Mouse (Mus musculus) kidney, embryonic 16.5 days (tissue): ENCODE data around the gene Plekhj1. TPM values are rescaled to one million over a fixed set of nuclear protein-coding genes. Genes with fewer than 3 reads are reported as not detected.

Experiments used
- ATAC-seq: fragments of 200-750 bp; cut with Nextera tagmentation; 2 replicates; pipeline ENCODE4 v1.8.0; 2017; ENCODE audit warnings: moderate TSS enrichment; ENCODE audit not compliant: low FRiP score, low TSS enrichment
- H3K27ac ChIP-seq: fragments of 300-500 bp; sonication (generic); 2 replicates; pipeline ENCODE4 v1.5.1; 2014; ENCODE audit warnings: low read length
- H3K27me3 ChIP-seq: fragments of 300-500 bp; sonication (generic); 2 replicates; pipeline ENCODE4 v1.6.1; 2014; ENCODE audit warnings: low read length, control low read depth, mixed read lengths; ENCODE audit not compliant: insufficient read depth
- H3K36me3 ChIP-seq: fragments of 300-500 bp; sonication (generic); 2 replicates; pipeline ENCODE4 v1.6.1; 2014; ENCODE audit warnings: low read length, control low read depth, mixed read lengths; ENCODE audit not compliant: insufficient read depth
- H3K4me1 ChIP-seq: fragments of 300-500 bp; sonication (generic); 2 replicates; pipeline ENCODE4 v1.6.1; 2014; ENCODE audit warnings: low read length, control low read depth, mixed read lengths; ENCODE audit not compliant: insufficient read depth
- H3K4me2 ChIP-seq: fragments of 300-500 bp; sonication (generic); replicated peaks from 2 replicates; pipeline ENCODE4 v1.6.1; 2014; ENCODE audit warnings: low read depth, low read length
- H3K4me3 ChIP-seq: fragments of 300-500 bp; sonication (generic); 2 replicates; pipeline ENCODE4 v1.5.1; 2014; ENCODE audit warnings: mild to moderate bottlenecking, low read length
- H3K9ac ChIP-seq: fragments of 300-500 bp; sonication (generic); replicated peaks from 2 replicates; pipeline ENCODE4 v1.6.1; 2014; ENCODE audit warnings: low read length
- H3K9me3 ChIP-seq: fragments of 300-500 bp; sonication (generic); 2 replicates; pipeline ENCODE4 v1.6.1; 2016; ENCODE audit warnings: low read length, control low read depth
- WGBS: fragments of 180-500 bp; shearing (Covaris S2); extraction: QIAGEN DNeasy Blood & Tissue Kit; methylation state at CpG from one replicate; pipeline ENCODE4 v1.1.7; 2014; 5-methylcytosine and 5-hydroxymethylcytosine counted together
- polyA plus RNA-seq: library from polyadenylated mRNA; unstranded; fragments of >200 nt; fragmentation: Nextera tagmentation; extraction: Ambion mirVana; gene quantifications from 2 replicates; pipeline ENCODE4 v1.2.1, GENCODE M21; 2015

The Plekhj1 gene
- polyA plus RNA-seq, 1 experiment from 2014 or later: 129 TPM

- peaks cover 7% of the 10 kb centered on the region for H3K4me1 ChIP-seq
- ATAC-seq: no peak
- no peak overlapping the region for H3K4me3 ChIP-seq
- no peaks in the 10 kb centered on the region for H3K9me3 ChIP-seq
- no peaks in the 10 kb centered on the region for H3K27me3 ChIP-seq
- no peak overlapping the region for H3K27ac ChIP-seq
- 77% methylated on average over 2 of the region's 2 CpGs for WGBS
- H3K9ac ChIP-seq: no peak overlapping the region
- H3K4me2 ChIP-seq: no peak overlapping the region
- peaks cover 91% of the 10 kb centered on the region for H3K36me3 ChIP-seq
Measured at GRCm38 (mm10) chr10:80787517-80787916, 10.9 kb downstream of the Plekhj1 start.

- H3K27me3 ChIP-seq: no peaks in the 10 kb centered on the region
- H3K27ac ChIP-seq: no peak overlapping the region
- H3K4me2 ChIP-seq: no peak overlapping the region
- H3K9ac ChIP-seq: no peak overlapping the region
- WGBS: 94% methylated on average over 11 of the region's 11 CpGs
- no peak overlapping the region for H3K4me3 ChIP-seq
- no peaks in the 10 kb centered on the region for H3K4me1 ChIP-seq
- no peak for ATAC-seq
- H3K36me3 ChIP-seq: peaks cover 95% of the 10 kb centered on the region
- no peaks in the 10 kb centered on the region for H3K9me3 ChIP-seq
Measured at GRCm38 (mm10) chr10:80785963-80786362, 12.5 kb downstream of the Plekhj1 start.

- Histone ChIP-seq H3K4me2 (no peak overlapping the region), H3K27ac (no peak overlapping the region), H3K27me3 (no peaks in the 10 kb centered on the region), H3K9ac (no peak overlapping the region), H3K4me3 (no peak overlapping the region), H3K9me3 (no peaks in the 10 kb centered on the region), H3K4me1 (no peaks in the 10 kb centered on the region), H3K36me3 (peaks cover 95% of the 10 kb centered on the region)
- WGBS: 89% methylated on average over 12 of the region's 12 CpGs
- no peak for ATAC-seq
Measured at GRCm38 (mm10) chr10:80784871-80785270, 13.6 kb downstream of the Plekhj1 start.

GRCm38 (mm10) chr10:80784302-80784701 lies 14.1 kb downstream of the Plekhj1 start:
- H3K4me3 ChIP-seq: no peak overlapping the region
- no peak overlapping the region for H3K4me2 ChIP-seq
- H3K27ac ChIP-seq: no peak overlapping the region
- peaks cover 91% of the 10 kb centered on the region for H3K36me3 ChIP-seq
- ATAC-seq: no peak
- H3K27me3 ChIP-seq: no peaks in the 10 kb centered on the region
- H3K4me1 ChIP-seq: no peaks in the 10 kb centered on the region
- WGBS: 96% methylated on average over 2 of the region's 2 CpGs
- no peak overlapping the region for H3K9ac ChIP-seq
- H3K9me3 ChIP-seq: no peaks in the 10 kb centered on the region

GRCm38 (mm10) chr10:80779565-80779964 lies 18.9 kb downstream of the Plekhj1 start:
- no peaks in the 10 kb centered on the region for H3K27me3 ChIP-seq
- H3K4me2 ChIP-seq: no peak overlapping the region
- H3K9ac ChIP-seq: no peak overlapping the region
- H3K4me1 ChIP-seq: no peaks in the 10 kb centered on the region
- H3K36me3 ChIP-seq: peaks cover 79% of the 10 kb centered on the region
- ATAC-seq: no peak
- H3K4me3 ChIP-seq: no peak overlapping the region
- no peak overlapping the region for H3K27ac ChIP-seq
- H3K9me3 ChIP-seq: no peaks in the 10 kb centered on the region

- H3K9me3 ChIP-seq: no peaks in the 10 kb centered on the region
- peaks cover 76% of the 10 kb centered on the region for H3K36me3 ChIP-seq
- no peaks in the 10 kb centered on the region for H3K4me1 ChIP-seq
- H3K27ac ChIP-seq: no peak overlapping the region
- no peak for ATAC-seq
- no peak overlapping the region for H3K4me3 ChIP-seq
- H3K9ac ChIP-seq: no peak overlapping the region
- no peaks in the 10 kb centered on the region for H3K27me3 ChIP-seq
- 82% methylated on average over 5 of the region's 5 CpGs for WGBS
- H3K4me2 ChIP-seq: no peak overlapping the region
Measured at GRCm38 (mm10) chr10:80777123-80777522, 21.3 kb downstream of the Plekhj1 start.

- no peak for ATAC-seq
Measured at GRCm38 (mm10) chr10:80776358-80776869, 22.0 kb downstream of the Plekhj1 start.

GRCm38 (mm10) chr10:80775731-80776130 lies 22.7 kb downstream of the Plekhj1 start:
- no peak overlapping the region for H3K27ac ChIP-seq

More at GRCm38 (mm10) chr10:80776358-80776869, 22.0 kb downstream of the Plekhj1 start:
- Histone ChIP-seq H3K4me1 (no peaks in the 10 kb centered on the region), H3K27ac (no peak overlapping the region), H3K36me3 (peaks cover 75% of the 10 kb centered on the region), H3K4me2 (no peak overlapping the region), H3K4me3 (no peak overlapping the region), H3K9ac (no peak overlapping the region), H3K9me3 (no peaks in the 10 kb centered on the region), H3K27me3 (no peaks in the 10 kb centered on the region)
- 80% methylated on average over 6 of the region's 6 CpGs for WGBS

GRCm38 (mm10) chr10:80774981-80775380 lies 23.4 kb downstream of the Plekhj1 start:
- 0 out of 2 replicates have a peak, but pooled peaks have one; percentile 28 for ATAC-seq
- Histone ChIP-seq H3K27ac (no peak overlapping the region), H3K4me3 (no peak overlapping the region), H3K4me1 (no peaks in the 10 kb centered on the region), H3K27me3 (no peaks in the 10 kb centered on the region), H3K36me3 (peaks cover 72% of the 10 kb centered on the region), H3K4me2 (no peak overlapping the region), H3K9me3 (no peaks in the 10 kb centered on the region), H3K9ac (no peak overlapping the region)
- WGBS: 84% methylated on average over 4 of the region's 4 CpGs

More at GRCm38 (mm10) chr10:80775731-80776130, 22.7 kb downstream of the Plekhj1 start:
- 88% methylated on average over 4 of the region's 4 CpGs for WGBS
- no peak for ATAC-seq
- no peaks in the 10 kb centered on the region for H3K9me3 ChIP-seq
- H3K4me1 ChIP-seq: no peaks in the 10 kb centered on the region
- peaks cover 73% of the 10 kb centered on the region for H3K36me3 ChIP-seq
- no peak overlapping the region for H3K4me3 ChIP-seq
- no peak overlapping the region for H3K4me2 ChIP-seq
- H3K9ac ChIP-seq: no peak overlapping the region
- no peaks in the 10 kb centered on the region for H3K27me3 ChIP-seq

GRCm38 (mm10) chr10:80774549-80774948 lies 23.9 kb downstream of the Plekhj1 start:
- H3K4me1 ChIP-seq: no peaks in the 10 kb centered on the region
- ATAC-seq: peak; percentile 52; the same call in 1 of the 2 replicates

More at GRCm38 (mm10) chr10:80774549-80774948, 23.9 kb downstream of the Plekhj1 start:
- H3K9ac ChIP-seq: no peak overlapping the region
- H3K4me2 ChIP-seq: no peak overlapping the region
- H3K9me3 ChIP-seq: no peaks in the 10 kb centered on the region
- H3K4me3 ChIP-seq: no peak overlapping the region
- H3K36me3 ChIP-seq: peaks cover 75% of the 10 kb centered on the region
- 66% methylated on average over 2 of the region's 2 CpGs for WGBS
- no peaks in the 10 kb centered on the region for H3K27me3 ChIP-seq
- 0 out of 2 replicates have a peak overlapping the region, but pooled peaks have one; percentile 17 for H3K27ac ChIP-seq
